Mouse (Mus musculus): ENCODE results near the gene Tpk1. TPM values are rescaled to one million over a fixed set of nuclear protein-coding genes. Genes with fewer than 3 reads are reported as not detected.

The Tpk1 gene
- polyA plus RNA-seq, 1 experiment from 2014 or later = 4.7 TPM

DNA sequence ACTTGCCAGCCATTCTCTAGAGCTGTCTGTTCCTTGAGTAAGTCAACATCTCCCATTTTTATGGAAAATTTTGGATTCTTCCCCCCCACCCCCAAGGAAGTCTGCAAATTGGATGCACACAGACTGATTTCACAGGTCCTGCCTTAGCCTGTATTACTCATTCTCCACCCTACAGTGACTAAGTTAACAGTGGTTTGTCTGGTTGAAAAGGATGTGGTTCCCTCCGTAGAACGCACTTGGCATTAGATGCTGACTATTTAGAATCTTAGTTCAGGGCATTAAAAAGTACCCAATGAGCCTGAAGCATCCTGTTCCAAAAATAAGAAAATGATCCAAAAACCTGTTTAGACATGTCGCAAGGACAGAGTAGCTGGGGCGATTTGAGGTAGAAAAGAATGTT is 312.6 kb downstream of the Tpk1 start:
- peaks cover 6% of the 10 kb centered on the region; the same call in 1 of the 2 replicates for H3K4me1 ChIP-seq
- H3K27me3 ChIP-seq (ENCODE audit: low read depth, poor library complexity, severe bottlenecking) = no peaks in the 10 kb centered on the region
- no peak overlapping the region for H3K4me3 ChIP-seq
- no peaks in the 10 kb centered on the region for H3K9me3 ChIP-seq (replicated peaks)
- no peak overlapping the region for H3K27ac ChIP-seq (replicated peaks)
- no peaks in the 10 kb centered on the region for H3K36me3 ChIP-seq
- no peak for DNase-seq (ENCODE audit: low spot score)
- 95% methylated on average over 4 of the region's 4 CpGs for WGBS

DNA sequence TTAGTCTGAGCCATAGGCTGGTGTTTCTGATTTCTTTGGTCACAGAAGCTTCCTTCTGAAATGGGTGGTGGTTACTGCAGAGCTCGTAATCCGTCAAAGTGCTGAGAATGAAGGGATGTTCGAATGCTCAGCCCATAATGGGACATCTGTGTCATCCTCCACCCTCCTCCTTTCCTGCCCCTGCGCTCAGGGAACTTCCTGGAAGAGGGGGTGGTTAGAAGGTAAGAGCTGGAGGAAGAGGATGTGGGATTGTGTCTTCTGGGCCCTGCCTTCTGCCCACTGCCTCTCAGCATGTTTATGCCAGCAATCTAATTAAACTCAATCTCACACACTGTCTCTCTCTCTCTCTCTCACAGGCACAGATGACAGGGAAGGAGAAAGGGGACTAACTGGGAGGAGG is 317.0 kb downstream of the Tpk1 start:
- Histone ChIP-seq H3K27ac (replicated peaks) (no peak overlapping the region), H3K36me3 (no peaks in the 10 kb centered on the region), H3K4me3 (no peak overlapping the region), H3K9me3 (replicated peaks) (no peaks in the 10 kb centered on the region), H3K4me1 (no peaks in the 10 kb centered on the region), H3K27me3 (ENCODE audit: low read depth, poor library complexity, severe bottlenecking) (no peaks in the 10 kb centered on the region)
- 75% methylated on average over 4 of the region's 4 CpGs for WGBS
- no peak for DNase-seq (ENCODE audit: low spot score)

DNA sequence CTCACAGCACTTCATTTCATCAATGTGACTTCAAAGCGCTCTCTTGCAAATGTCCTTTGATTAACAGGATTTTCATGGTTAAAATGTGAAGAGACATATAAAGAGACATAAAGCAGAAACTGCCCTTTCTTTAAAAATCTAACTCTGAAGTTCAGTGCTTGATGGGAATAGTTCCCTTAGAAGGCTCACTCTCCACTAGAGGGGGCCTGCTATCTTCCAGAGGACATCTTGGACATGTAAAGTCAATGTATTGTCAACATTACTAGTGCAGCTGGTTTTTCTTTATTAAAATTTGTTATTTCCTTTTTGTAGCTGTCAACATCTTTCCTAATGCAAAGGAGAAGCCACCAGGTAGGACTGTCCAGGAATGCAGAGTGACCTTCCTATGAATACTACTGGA is 318.4 kb downstream of the Tpk1 start:
- DNase-seq (ENCODE audit: low spot score) = no peak
- Histone ChIP-seq H3K9me3 (replicated peaks) (no peaks in the 10 kb centered on the region), H3K4me3 (no peak overlapping the region), H3K27ac (replicated peaks) (no peak overlapping the region), H3K4me1 (no peaks in the 10 kb centered on the region), H3K36me3 (no peaks in the 10 kb centered on the region), H3K27me3 (ENCODE audit: low read depth, poor library complexity, severe bottlenecking) (no peaks in the 10 kb centered on the region)
- WGBS = 95% methylated on average over 1 of the region's 1 CpGs

DNA sequence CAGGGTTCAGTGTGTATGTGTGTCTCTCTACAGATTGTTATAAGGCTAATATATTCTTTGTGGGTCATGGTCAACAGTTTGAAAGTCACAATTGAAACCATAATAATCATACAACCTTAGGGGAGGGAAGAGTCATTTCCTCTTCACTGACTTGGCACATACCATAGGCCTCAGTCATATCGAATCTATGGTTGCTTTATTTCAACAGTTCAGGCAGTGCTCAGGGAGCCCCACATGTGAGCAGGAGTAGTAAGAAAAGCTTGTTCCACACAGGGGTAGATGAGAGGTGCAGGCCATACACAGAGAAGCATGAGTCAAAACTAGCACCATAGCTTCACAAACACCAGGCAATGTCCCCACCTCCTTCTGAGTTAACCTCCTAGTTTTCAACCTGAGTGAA is 323.1 kb downstream of the Tpk1 start:
- no peaks in the 10 kb centered on the region for H3K27me3 ChIP-seq (ENCODE audit: low read depth, poor library complexity, severe bottlenecking)
- WGBS = 86% methylated on average over 1 of the region's 1 CpGs
- H3K9me3 ChIP-seq (replicated peaks) = no peaks in the 10 kb centered on the region
- no peaks in the 10 kb centered on the region for H3K4me1 ChIP-seq
- H3K4me3 ChIP-seq = no peak overlapping the region
- H3K36me3 ChIP-seq = no peaks in the 10 kb centered on the region
- no peak for DNase-seq (ENCODE audit: low spot score)
- H3K27ac ChIP-seq (replicated peaks) = no peak overlapping the region

DNA sequence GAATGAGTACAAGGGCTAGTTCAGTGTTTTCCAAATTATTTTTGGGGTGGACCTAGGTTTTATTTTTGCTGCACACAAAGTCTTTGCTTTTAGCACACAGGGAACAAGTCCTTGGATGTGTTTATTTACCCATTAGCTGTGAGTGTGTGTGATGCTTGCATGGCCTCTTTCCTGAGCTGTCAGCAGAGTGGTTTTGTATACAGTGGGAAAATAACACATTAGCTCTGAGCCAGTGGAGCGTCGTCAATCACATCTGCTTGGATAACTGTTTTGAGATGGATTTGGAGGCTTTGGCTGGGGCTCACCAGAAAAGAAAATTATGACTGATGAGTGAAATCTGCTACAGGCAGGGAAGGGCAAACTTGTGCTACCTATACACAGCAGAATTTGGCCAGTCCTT is 323.7 kb downstream of the Tpk1 start:
- H3K4me1 ChIP-seq = no peaks in the 10 kb centered on the region
- no peak overlapping the region for H3K27ac ChIP-seq (replicated peaks)
- 84% methylated on average over 2 of the region's 2 CpGs for WGBS
- H3K4me3 ChIP-seq = no peak overlapping the region
- no peaks in the 10 kb centered on the region for H3K9me3 ChIP-seq (replicated peaks)
- H3K27me3 ChIP-seq (ENCODE audit: low read depth, poor library complexity, severe bottlenecking) = no peaks in the 10 kb centered on the region
- no peak for DNase-seq (ENCODE audit: low spot score)
- H3K36me3 ChIP-seq = no peaks in the 10 kb centered on the region

DNA sequence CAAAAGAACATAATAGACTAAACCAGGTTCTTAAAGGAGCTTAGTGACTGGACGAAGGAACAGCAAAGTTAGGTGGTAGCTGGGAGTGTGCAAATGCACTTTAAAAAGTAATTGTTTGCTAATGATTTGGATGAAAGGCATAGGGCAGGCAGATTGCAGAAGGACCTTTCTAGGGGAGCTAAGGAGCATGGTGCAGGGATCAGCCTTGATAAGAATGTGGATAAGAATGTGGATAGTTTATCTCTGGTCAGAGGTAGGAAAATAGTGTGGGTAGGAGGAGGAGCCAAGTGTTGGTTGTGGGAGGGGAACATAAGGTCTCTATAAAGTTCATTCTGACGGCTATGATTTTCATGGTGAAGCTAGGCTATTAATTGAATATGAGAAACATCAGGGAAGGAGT is 327.3 kb downstream of the Tpk1 start:
- no peak overlapping the region for H3K4me3 ChIP-seq
- DNase-seq (ENCODE audit: low spot score) = no peak
- no peaks in the 10 kb centered on the region for H3K36me3 ChIP-seq
- 80% methylated on average over 2 of the region's 2 CpGs for WGBS
- no peaks in the 10 kb centered on the region for H3K9me3 ChIP-seq (replicated peaks)
- no peaks in the 10 kb centered on the region for H3K27me3 ChIP-seq (ENCODE audit: low read depth, poor library complexity, severe bottlenecking)
- H3K27ac ChIP-seq (replicated peaks) = no peak overlapping the region
- no peaks in the 10 kb centered on the region for H3K4me1 ChIP-seq

DNA sequence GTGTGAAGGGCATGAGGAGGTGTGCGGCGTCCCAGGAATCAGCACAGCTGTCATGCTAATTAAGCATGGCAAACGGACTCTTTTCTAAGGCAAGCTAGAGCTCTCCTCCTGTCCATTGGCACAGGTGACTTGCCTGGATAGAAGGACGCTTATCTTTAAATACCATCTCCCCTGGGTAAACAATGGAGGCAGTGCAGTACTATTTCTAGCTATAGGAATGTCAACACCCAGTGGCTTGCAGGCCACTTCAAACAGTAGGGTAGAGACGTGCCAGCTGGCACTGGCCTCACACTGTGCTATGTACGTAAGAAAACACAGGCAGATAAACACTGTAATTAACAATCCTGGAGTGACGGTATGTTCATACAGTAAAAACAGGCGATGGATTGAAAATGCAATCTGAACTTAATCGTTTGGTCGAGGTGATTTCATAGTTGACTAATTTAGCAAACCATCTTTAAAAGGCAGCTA is 328.6 kb downstream of the Tpk1 start:
- Histone ChIP-seq H3K27me3 (ENCODE audit: low read depth, poor library complexity, severe bottlenecking) (no peaks in the 10 kb centered on the region), H3K27ac (replicated peaks) (no peak overlapping the region), H3K4me1 (no peaks in the 10 kb centered on the region), H3K9me3 (replicated peaks) (no peaks in the 10 kb centered on the region), H3K4me3 (no peak overlapping the region), H3K36me3 (no peaks in the 10 kb centered on the region)
- 67% methylated on average over 10 of the region's 10 CpGs for WGBS
- no peak for DNase-seq (ENCODE audit: low spot score)

DNA sequence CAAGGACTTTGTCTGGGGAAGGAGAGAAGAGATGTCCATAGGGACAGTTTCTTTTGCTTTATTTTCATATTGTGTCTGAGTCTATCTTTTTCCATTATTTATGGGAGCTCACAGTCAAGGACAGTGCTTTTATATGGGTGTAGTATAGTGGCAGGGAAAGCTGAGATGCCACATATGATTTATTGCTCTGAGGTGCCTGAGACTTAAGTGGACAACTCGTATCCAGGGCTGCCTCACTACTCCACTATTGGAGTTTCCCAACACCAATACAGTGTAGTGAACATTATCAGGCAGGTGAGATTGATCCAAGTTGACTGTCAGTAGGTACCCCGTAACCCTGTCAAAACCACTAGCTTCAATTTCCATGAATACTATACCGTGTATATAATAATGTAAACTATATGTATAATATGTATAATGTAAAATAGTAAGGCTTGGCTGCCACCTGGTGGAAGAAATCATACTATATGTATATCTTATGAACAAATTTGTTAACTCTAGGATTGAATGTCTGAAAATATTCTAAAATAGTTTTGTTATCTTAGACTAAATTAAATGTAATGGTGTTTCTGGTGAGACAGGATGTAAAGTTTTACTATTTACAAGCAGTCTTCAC is 330.4 kb downstream of the Tpk1 start:
- DNase-seq (ENCODE audit: low spot score) = no peak
- H3K27me3 ChIP-seq (ENCODE audit: low read depth, poor library complexity, severe bottlenecking) = no peaks in the 10 kb centered on the region
- no peaks in the 10 kb centered on the region for H3K9me3 ChIP-seq (replicated peaks)
- no peak overlapping the region for H3K27ac ChIP-seq (replicated peaks)
- 93% methylated on average over 3 of the region's 3 CpGs for WGBS
- H3K4me3 ChIP-seq = no peak overlapping the region
- no peaks in the 10 kb centered on the region for H3K4me1 ChIP-seq
- H3K36me3 ChIP-seq = no peaks in the 10 kb centered on the region

DNA sequence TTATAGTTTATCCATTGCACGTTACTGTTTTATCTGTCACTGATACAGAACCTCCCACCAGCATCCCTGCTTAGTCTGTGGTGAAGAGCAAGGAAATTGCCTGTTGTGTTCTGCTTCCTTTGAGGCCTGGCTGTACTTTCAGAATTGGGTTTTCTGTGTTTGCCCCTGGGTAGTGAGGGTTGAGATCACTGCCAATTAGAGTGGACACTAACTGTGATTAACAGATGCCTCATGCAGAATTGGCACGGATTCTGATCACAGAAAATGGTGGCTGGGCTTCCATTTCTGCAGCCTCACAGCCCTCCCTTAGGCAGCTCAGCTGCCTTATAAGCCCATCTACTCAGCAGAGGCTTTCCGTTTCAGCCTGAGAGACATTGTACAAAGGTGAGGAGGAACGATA is 332.6 kb downstream of the Tpk1 start:
- Histone ChIP-seq H3K9me3 (replicated peaks) (no peaks in the 10 kb centered on the region), H3K4me1 (no peaks in the 10 kb centered on the region), H3K27ac (replicated peaks) (no peak overlapping the region), H3K4me3 (no peak overlapping the region), H3K27me3 (ENCODE audit: low read depth, poor library complexity, severe bottlenecking) (no peaks in the 10 kb centered on the region), H3K36me3 (no peaks in the 10 kb centered on the region)
- WGBS = 75% methylated on average over 4 of the region's 4 CpGs
- no peak for DNase-seq (ENCODE audit: low spot score)

DNA sequence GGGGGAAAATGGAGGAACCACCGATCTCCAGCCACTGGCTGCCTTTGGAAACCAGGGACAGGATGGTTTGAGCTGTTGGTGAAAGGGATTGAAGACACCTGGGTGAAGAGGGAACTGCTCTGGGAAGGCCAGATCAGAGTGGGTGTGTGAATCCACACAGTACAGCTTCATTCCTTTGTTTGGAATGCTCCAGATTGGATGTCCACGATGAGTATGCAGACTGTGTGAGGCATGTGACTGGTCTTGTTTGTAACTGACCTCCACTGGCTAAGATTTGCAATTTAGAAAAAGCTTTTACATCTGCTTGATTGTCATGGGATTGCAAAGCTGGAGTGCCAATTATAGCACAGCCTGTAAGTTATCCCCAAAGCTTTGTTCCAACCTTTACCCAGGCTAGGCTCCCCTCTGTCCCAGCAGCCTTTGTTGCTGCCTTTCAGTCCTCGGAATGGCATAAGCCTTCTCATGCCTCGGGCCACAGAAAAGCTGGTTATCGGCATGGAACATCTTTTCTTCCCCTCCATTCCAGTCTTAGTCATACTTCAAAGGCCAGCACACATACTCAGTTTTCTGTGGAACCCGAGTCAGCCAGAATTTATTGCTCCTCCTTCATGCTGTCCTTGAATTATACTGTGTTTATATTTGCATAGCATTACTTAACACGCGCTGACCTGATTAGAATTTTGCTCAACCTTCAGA is 353.0 kb downstream of the Tpk1 start:
- Histone ChIP-seq H3K27ac (replicated peaks) (peak overlapping the region; percentile 52), H3K36me3 (no peaks in the 10 kb centered on the region), H3K4me1 (peaks cover 10% of the 10 kb centered on the region; the same call in 1 of the 2 replicates), H3K9me3 (replicated peaks) (no peaks in the 10 kb centered on the region), H3K27me3 (ENCODE audit: low read depth, poor library complexity, severe bottlenecking) (no peaks in the 10 kb centered on the region), H3K4me3 (no peak overlapping the region)
- WGBS = 70% methylated on average over 8 of the region's 8 CpGs
- no peak for DNase-seq (ENCODE audit: low spot score)

DNA sequence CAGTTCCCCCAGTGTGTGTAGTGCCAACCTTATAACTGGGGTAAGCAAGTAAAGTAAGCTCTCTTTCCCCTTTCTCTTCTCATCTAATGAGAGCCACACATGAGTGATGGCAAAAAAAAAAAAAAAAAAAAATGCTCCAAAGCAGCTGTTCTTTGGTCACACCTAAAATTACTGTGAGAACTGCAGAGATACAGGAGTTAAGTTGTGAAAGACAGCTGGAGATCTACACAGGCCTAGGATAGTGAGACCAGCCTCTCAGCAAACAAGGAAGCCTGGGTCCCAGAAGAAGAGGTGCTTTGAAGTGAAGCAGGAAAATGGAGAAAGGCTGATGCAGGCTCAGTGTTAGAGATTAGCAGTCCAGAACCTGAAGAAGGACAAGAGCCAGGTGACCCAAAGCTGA is 353.5 kb downstream of the Tpk1 start:
- Histone ChIP-seq H3K27me3 (ENCODE audit: low read depth, poor library complexity, severe bottlenecking) (no peaks in the 10 kb centered on the region), H3K4me1 (peaks cover 10% of the 10 kb centered on the region; the same call in 1 of the 2 replicates), H3K9me3 (replicated peaks) (no peaks in the 10 kb centered on the region), H3K36me3 (no peaks in the 10 kb centered on the region), H3K4me3 (no peak overlapping the region), H3K27ac (replicated peaks) (peak overlapping the region; percentile 52)
- no peak for DNase-seq (ENCODE audit: low spot score)

DNA sequence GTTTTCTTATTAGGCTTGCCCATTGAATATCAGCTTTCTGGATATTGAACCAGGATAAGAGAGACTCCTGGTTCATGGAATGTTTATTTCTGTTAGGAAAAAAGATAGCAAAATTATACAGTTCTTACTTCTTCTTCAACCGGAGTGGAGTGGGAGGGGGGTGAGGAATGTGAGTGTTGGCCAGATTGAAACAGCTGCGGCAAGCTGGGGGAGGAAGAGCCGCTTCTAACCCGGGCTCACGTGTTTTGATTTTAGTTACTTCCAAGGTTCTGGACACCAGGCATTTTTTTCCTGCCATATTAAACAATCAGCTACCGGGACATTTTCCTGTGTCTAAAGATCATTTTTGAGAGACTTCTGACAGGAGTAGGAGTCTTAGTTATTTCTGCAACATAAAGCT is 356.0 kb downstream of the Tpk1 start:
- H3K9me3 ChIP-seq (replicated peaks) = no peaks in the 10 kb centered on the region
- peaks cover 10% of the 10 kb centered on the region; the same call in 1 of the 2 replicates for H3K4me1 ChIP-seq
- H3K36me3 ChIP-seq = no peaks in the 10 kb centered on the region
- H3K27me3 ChIP-seq (ENCODE audit: low read depth, poor library complexity, severe bottlenecking) = no peaks in the 10 kb centered on the region
- H3K27ac ChIP-seq (replicated peaks) = no peak overlapping the region
- H3K4me3 ChIP-seq = no peak overlapping the region
- WGBS = 80% methylated on average over 6 of the region's 6 CpGs
- no peak for DNase-seq (ENCODE audit: low spot score)

DNA sequence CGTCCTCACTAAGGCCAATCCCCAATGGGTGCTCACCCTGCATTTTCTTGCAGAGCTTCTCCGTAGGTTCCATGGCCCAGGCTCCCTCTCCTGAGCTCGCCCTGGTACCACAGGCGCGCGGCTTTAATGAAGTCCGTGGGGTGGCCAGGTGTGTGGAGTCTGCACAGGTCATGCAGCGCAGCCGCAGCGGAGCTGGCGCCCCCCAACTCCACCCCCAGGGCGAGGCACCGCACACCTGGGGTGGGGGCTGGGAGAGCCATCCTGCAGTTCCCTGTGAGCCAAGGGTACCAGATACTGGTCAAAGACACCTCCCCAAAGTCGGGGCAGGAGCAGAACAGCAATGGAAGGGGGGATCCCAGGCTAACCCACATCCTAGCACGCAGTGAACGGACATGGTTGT is 356.6 kb downstream of the Tpk1 start, which contains the start of gene Nobox:
Gene Nobox (minus strand): TSS at position 101 of the 400 bp plus-strand sequence.
- H3K4me1 ChIP-seq = peaks cover 10% of the 10 kb centered on the region; the same call in 1 of the 2 replicates
- no peak for DNase-seq (ENCODE audit: low spot score)
- no peaks in the 10 kb centered on the region for H3K27me3 ChIP-seq (ENCODE audit: low read depth, poor library complexity, severe bottlenecking)
- H3K27ac ChIP-seq (replicated peaks) = no peak within 1 kb of the TSS
- WGBS = 58% methylated on average over 16 of the region's 16 CpGs
- no peak within 1 kb of the TSS for H3K4me3 ChIP-seq
- no peaks in the 10 kb centered on the region for H3K36me3 ChIP-seq
- H3K9me3 ChIP-seq (replicated peaks) = no peaks in the 10 kb centered on the region

Data from midbrain, embryonic 10.5 days (tissue).